Mouse (Mus musculus) bone marrow, adult 2 months (tissue): Measurements from ENCODE around the gene Ciz1.

Experiments used
- CTCF ChIP-seq: fragments of 200-500 bp; IDR thresholded peaks from 2 replicates; pipeline ENCODE4 v1.5.1; 2011; ENCODE audit warnings: low read length, control low read depth; ENCODE audit not compliant: control insufficient read depth, insufficient read depth
- POLR2A ChIP-seq: fragments of 200-500 bp; IDR thresholded peaks from 2 replicates; pipeline ENCODE4 v1.6.1; 2011; ENCODE audit warnings: low read depth, mild to moderate bottlenecking, control low read depth, low read length, borderline replicate concordance; ENCODE audit not compliant: control insufficient read depth

DNA sequence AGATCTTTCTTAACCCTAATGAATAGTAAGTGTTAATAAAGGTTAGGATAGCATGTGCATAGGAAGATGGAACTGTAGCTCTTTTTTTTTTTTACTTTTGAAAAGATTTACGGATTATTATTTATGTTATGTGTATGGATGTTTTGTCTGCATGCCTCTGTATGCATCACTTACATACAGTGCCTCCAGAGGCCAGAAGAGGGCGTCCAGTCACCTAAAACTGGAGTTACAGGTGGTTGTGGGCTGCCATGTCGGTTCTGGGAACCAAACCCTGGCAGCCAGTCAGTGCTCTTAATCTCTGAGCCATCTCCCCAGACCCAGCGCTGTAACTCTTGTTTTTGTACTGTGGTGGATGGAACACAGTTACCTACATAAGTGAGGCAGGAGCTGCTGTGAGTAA lies 27.8 kb upstream of the Ciz1 start:
- TF ChIP-seq CTCF (no peak), POLR2A (no peak)
